Mouse (Mus musculus) regulatory T cell (primary cell): ENCODE measurements around the gene Magi2.

Experiments used
- in situ Hi-C: fragments of 300-600 bp; cut with MboI, MseI; formaldehyde crosslinking; loops from one replicate; pipeline ENCODE4 v1.15.1; 2025; ENCODE audit warnings: high pct_unique_total_duplicates

Gene Magi2

DNA sequence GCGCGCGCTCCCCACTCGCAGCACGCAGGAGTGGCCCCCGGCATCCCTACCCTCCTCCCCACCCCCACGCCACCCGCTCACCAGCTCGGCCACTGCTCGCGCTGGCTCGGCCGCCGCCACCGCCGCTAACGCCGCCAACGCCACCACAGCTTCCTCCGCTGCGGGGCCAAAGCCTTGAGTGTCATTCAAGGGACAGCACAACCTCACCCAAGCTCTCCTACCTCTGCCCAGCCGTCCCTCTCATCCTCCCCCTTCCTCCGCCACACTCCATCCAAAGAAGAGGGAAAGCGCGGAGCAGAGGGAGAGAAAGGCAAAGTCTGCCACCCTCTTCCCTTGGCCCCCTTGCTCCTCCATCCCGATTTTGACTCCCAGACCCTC is at the start of gene Magi2:
Gene Magi2, plus strand, starts transcription at position 171 of the 378 bp plus-strand sequence.
- in situ Hi-C loops, result no loop called here

DNA sequence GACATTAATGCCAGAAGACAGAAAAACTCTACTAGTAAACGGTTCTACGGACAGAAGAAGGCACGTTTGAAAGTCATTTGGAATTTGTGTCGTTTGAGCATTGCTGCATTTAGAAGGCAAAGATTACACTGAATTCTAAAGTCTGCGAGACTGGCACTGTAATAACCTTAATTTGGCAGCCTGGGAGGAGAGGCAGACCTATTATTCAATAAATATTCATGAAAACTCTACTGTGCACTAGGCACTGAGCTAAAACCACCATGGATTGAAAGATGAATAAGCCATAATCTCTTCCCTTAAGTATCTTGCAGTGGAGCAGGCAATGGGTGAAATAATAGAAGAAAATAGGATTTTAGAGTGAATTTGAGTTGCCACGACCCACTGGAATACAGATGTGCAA is 48.2 kb upstream of the Magi2 start:
- in situ Hi-C loops, result no loop called here

DNA sequence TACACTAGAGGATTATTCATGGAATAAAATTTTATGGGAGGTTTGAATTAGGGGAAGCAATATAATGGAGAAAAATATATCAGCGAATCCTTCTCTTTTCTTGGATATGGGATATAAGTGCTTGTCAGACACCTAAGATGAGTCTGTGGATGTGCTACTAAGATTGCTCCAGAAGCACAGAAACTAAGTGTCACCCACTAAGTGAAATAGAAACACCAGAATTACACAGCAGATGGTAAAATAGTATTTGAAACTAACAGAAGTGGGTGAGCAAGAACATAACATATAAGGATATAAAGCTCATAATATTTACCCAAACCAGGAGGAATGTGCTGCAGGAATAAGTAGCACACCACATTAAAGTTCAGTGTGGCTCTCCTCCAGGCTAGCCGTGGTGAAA is 40.7 kb upstream of the Magi2 start:
- in situ Hi-C loops, result loop anchor here (10.0 kb wide), 2 partner anchors 631 to 1281 kb away; no protein-coding TSS in a partner anchor

DNA sequence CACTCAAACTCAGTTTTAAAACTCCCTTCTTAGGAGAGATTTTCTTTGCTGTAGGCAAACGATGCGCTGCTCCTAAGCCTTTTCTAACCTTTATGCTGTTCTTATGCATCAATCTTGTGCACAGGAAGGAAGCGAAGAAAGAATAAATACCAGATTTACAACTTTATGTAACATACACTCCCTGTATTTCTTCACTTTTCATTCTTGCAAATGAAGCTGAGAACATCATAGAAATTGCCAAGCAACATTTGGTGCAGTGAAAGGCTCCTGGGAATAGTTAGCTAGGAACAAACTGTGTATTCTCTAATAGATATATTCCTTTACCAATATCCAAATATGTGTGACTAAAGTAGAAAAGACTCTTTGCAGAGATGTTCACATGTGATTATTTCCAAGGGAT is 15.2 kb upstream of the Magi2 start:
- in situ Hi-C loops, result no loop called here

DNA sequence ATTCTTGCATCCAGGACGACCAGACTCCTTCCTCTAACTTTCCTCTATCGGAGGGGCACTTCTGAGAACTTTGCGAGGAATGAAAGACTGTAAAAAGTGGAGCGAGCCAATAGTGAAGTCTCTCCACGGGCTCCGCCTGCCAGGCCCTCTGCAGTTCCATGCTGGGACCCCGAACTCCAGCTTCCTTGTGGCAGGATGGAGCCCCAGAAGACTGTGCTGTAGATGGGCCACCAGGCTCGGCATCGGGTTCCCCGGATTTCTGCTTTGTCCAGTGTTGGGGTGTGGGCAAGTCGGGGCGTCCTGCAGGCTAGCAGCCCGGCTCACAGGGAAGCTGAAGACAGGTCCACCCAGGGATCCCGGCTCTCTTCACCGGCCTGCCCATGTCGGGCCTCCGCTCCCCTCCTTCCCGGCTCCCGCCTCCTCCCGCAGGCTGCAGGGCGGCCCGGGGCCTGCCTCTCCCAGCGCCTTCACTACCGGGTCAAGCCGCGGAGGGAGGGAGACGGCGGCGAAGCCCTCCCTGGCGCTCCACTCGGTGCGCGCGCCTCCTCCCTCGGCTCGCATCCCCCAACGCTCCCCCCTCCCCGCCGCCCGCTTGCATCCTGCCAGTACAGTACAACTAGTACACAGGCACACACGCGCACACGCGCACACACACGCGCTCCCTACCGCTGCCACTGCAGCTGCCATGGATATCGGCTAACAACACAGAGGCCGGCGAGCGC is 531 bp upstream of the Magi2 start:
- in situ Hi-C loops, result no loop called here

DNA sequence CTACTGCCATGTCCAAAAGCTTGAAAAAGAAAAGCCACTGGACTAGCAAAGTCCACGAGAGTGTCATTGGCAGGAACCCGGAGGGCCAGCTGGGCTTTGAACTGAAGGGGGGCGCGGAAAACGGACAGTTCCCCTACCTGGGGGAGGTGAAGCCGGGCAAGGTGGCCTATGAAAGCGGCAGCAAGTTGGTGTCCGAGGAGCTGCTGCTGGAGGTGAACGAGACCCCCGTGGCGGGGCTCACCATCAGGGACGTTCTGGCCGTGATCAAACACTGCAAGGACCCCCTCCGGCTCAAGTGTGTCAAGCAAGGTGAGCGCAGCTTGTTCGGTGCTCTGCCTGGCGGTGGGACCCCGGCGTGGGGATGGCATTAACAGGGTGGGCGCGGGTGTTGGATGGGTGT is 445 bp downstream of the Magi2 start:
- in situ Hi-C loops, result no loop called here

DNA sequence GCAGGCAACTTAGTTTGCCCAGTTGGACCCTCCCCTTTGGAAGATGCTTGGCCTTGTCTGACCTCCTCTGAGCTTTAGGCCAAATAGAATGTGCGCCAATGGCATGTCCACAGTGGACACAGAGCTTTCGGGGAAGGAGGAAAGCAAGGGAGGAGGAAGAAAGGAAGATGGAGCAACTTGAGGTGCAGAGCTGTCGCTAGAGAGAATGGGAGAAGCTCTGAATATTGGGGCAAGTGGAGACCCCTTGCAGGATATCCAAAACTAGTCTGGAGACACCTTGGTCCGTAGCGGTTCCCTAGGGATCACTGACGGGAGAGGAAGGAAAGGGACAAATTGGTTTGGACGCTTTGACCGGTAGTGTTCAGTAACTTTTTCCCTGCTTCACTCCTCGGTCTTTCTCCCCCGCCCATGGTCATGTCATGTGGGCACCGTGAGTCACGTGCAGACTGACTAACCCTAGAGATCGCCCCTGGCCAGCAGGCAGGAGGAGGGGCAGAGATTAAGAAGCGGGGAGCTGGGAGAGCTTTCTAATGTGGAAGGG is 1.0 kb downstream of the Magi2 start:
- in situ Hi-C loops, result no loop called here

DNA sequence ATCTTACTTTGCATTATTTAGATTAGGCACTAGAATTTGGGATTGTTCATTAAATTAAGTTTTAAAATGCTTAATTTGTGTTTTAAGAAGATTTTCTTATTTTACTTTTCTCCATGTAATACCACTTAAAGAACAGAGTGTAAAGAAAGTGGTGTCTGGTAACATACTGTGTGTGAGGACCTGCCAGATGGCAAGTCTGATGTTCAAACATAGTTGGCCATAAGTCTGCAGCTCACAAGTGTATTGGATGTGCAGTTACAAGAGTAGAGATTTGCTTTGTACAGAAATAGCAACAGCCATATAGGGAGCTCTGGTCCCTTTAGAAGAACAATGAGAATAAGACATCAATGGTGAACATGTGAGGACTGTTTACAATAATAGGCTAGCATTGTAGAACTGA is 15.0 kb downstream of the Magi2 start:
- in situ Hi-C loops, result no loop called here

DNA sequence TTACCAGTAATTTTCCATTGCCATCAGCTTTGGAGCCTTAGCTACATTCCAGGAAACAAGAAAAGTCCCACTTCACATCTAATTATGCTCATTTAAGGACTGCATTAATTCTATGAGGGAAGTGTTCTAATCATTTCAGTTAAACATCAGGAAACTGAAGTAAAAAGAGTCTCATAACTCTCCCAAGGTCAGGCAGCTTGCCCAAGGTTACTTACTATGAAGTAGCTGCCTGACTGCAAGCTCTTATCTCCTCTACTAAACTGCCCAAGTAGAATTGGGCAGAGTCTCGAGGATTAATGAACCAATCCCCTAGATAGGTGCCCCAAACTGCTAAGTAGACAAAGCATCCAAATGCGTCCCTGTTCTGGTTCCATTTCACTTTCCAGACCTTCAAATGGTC is 19.6 kb downstream of the Magi2 start:
- in situ Hi-C loops, result no loop called here

DNA sequence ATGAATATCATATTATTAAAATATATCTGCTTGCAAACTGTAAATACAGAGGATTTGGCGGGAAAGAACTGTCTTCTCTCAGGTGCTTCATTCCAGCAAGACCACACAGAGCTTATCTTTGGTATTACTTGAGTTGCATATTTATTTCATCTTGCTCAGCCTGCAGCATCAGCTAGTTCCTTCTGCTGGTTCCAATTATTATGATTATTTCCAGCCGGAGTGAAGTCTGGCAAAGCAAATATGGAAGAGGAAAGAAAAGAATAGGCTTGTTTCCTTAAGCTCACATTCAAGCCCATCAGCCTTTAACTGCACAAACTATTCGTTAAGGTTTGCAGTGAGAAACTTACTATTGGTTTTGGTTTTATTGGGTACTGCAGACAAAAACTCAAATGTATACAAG is 20.4 kb downstream of the Magi2 start:
- in situ Hi-C loops, result no loop called here

DNA sequence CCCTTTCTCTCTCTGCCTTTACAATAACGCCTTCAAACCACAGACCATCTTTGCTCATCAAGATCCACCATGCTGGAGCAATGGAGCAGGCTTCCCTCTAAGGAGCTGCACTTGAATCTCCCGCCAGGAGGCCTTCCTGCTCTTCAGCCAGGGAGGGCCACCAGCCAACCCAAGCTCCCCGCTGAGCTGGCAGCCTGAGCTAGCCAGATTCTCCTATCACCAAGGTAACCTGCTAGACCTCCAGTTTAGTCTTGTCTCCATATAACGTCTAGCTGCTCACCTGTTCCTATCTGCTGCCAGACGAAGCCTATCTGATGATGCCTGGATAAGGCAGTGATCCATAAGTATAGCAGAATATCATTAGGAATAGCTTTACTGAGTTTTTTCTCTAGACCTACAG is 36.0 kb downstream of the Magi2 start:
- in situ Hi-C loops, result no loop called here

DNA sequence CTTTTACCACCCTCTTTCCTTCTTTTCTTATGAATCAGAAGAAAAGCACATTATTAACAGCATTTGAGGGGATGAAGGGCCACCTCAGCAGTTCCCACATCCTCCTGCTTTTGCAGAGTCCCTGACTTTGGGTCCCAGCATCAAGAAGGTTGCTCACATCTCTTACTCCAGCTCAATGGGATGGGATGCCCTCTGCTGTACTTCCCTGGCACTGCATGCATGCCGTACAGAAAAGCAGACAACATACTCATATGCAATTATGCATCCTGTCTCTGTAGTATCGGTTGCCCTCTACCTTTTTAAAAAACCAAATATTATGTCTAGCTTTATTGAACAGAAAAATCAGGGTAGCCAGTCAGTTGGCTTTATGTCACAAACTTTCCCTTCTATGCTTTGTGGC is 37.8 kb downstream of the Magi2 start:
- in situ Hi-C loops, result no loop called here

DNA sequence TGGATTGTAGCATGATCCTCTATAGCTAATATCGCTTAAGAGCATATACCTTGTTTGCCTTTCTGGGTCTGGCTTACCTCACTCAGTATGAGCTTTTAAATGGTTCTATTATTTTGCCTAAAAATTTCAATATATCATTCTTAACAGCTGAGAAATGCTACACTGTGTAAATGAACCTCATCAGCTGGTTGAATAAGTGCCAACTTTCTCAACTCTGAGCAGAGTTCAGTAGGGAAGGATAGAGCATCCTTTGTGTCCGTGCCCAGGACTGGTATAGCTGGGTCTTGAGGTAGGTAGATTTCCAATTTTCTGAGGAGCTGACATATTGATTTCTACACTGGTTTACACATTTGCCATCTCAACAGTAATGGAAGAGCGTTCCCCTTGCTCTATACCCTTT is 65.7 kb downstream of the Magi2 start:
- in situ Hi-C loops, result no loop called here

DNA sequence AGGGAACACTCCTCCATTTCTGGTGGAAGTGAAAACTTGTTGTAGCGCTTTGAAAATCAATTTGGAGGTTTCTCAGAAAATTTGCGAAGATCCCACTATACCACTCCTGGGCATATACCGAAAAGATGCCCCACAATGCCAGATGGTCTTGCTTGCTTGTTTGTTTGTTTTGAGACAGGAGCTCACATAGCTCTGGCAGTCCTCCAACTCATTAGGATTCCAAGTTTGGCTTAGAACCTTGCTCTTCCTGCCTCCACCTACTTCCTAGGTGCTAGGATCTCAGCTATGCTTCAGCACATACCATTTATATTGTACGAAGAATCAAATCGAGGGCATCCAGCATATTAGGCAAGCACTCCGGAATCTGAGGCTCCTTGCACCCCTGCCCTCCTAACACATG is 79.8 kb downstream of the Magi2 start:
- in situ Hi-C loops, result no loop called here

DNA sequence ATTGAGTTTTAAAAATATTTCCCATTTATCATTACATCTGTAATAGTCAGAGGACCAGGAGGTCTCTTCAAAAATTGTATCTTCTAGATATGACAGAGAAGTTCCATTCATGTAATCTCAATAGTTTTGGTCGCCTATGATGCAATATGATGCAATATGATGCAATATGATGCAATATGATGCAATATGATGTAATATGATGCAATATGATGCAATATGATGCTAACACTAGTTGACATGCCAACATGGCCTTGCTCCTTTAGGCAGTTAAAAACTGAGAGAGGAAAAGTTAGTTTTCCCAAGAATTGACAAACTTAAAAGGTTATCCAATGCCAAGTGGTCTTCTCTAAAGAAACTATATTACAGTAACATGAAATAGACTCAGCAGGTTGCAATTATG is 83.0 kb downstream of the Magi2 start:
- in situ Hi-C loops, result no loop called here

DNA sequence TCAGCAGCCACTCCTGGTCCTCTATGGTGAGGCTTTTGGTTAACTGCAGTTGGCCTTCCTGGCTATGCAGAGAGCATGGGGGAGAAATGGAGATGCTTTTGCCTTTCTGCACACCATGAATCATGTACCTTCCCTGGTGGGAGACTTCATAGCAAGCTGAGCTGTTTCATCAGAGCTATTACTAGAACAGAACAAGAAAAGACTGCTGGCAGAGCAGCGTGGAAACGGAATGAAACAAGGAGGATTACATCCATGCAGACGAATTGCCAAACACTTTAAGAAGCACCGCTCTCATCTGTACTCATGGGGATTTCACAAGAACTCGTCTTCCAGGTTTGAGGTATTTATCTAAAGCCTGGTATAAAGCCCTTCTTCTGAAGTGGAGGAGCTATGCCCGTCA is 95.7 kb downstream of the Magi2 start:
- in situ Hi-C loops, result no loop called here

DNA sequence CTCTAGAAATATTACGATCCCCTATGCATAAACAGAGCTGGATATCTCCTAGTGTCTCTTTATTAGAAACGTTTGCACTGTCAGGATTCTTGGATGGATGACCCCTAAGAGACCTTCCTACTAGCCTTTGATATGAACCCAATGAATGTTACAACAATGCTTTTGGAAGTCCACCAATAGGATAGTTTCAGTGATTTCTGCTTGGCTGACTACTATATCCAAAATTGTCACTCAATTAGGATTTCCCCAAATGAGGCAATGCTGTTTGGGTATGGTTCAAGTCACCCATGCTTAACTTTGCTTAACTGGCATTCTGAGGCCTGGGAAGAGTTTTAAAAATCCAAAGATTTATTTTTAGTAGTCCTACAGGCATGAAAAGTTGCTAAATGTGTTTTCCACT is 110.7 kb downstream of the Magi2 start:
- in situ Hi-C loops, result no loop called here

DNA sequence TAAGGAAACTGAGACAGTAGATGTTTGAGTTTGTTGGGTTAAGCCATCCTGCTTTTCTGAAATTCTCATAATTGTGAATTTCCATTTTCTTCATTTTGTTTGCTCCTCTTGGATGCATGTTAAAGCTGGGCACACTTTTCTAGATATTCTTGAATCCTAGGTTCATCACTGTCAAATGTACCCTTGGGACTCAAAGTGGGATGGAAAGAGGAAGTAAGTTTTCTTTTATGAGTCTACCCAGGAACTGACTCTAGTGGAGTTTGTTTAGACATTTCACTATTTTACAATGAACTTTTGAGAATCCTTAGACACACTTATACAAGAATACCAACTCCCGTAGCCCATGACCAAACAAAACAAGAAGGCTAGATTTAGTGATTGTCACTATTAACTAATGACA is 141.3 kb downstream of the Magi2 start:
- in situ Hi-C loops, result no loop called here

DNA sequence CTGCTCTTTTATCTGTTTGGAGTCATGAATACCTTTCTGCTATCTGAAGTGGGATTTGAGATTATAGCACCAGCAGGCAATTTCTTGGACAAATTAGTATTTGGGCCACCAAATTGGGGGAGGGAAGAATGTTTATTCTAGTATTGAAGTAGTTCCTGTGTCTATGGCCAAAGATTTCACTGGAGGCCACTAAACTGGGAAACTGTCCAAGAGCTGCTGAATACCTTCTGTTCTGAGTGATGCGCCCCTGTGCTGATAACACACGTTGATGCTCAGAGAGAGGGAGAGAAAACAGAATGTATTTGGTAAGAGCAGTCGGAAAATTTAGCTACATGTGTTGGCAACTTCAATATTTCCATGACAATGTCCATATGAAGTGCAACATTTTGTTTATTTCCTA is 169.0 kb downstream of the Magi2 start:
- in situ Hi-C loops, result no loop called here

DNA sequence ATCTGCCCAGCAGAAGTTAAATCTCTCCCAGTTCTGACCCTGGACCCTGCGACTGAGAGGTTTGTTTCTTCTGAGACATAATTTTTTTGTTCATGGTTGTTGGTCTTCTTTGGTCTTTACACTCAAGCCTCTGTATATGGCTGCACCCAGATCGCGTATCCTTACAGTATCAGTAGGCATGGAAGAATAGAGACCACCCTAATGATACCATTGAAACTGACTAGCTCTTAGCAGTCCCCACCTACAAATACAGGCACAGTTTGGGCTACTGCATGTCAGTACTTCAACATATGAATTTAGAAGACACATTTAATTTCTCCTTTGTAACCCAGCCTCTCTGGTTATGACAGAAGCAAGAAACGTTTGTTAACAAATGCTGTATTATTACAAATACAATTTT is 173.5 kb downstream of the Magi2 start:
- in situ Hi-C loops, result loop anchor here (10.0 kb wide), 1 partner anchor 935 kb away; no protein-coding TSS in a partner anchor

DNA sequence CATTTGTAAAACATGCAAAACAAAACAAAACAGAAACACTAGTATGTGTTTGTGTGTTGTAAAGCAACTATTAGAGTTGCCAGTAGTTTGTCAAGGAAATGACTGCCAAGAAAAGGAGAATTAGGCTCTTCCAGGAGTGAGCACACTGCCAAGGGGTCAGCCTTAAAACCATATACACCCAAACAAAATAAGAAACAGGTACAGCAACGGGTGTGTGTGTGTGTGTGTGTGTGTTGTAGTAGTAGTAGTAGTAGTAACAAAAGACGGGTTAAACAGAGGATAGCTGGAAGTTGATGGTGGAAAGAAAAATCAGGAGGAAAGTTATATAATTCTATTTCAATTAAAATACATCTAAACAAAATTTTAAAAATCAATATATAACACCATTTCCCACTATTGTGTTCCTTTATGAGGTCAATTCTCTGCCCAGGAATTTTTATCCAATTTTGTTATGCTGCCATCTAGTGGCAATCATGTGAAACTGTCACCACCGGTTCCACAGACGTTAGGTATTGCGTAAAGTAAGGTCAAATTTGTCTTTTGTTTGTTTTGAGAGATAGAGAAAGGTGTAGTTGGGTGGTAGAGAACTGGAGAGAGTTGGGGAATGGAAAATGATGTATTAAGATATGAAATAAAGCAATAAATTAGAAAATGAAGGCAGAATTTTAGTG is 174.0 kb downstream of the Magi2 start:
- in situ Hi-C loops, result loop anchor here (10.0 kb wide), 1 partner anchor 936 kb away; no protein-coding TSS in a partner anchor

DNA sequence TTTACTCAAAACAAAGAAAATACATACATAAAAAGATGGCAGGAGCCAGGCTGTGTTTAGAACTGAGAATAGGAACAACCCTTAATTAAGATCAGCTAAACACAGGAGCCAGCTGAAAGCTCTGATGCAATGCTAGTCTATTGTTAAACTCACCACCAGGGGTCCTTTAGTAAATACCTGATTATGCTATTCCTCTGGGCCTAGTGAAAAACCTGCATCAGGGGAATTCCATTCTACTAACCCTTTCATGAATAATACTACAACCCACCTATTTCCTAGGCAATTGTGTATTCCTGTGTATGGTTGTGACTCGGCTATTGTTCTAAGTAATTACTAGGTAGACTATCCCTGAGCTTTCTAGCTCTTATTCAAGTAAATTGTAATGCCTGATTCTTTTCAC is 177.4 kb downstream of the Magi2 start:
- in situ Hi-C loops, result loop anchor here (10.0 kb wide), 1 partner anchor 939 kb away; no protein-coding TSS in a partner anchor

DNA sequence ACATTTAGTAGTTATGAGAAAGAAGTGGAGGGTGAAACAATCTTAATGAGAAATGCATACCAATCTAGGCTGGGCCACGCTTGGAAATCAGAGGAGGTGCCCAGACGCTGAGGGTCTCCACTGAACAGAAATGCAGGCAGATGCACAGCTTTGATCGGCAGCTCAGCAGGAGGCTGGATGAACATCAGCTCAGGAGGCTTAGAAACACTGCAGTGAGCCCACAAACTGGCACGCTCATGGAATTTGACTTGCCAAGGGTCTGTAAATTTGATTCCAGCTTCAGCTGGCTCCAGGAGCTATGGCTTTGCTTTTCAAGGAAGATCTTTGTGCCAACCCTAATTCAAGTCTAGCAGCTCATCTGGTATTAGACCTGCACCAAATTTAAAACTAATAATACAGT is 187.7 kb downstream of the Magi2 start:
- in situ Hi-C loops, result no loop called here
